Mouse (Mus musculus): ENCODE results near the gene Hdhd5.

DNA sequence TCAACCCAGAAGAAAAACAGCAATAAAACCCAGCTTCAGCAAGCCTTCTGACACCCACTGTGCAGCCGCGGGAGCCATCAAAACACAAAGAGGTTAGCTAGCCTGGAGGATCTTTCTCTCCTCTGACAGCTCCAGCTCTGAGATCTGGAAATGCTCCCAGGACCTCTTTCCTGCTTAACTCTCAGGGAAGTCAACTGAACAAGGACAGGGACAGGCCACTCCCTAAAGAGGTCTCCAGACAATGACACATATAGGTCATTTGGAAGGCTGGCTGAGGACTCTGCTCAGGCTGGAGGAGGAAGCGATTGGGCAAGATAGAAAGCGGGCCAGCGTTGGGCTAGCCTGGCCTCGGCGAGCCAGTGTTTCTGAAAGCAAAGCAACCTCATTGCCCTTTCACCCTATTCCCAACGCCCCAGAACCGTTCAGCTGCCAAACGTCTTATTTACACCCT, 8.7 kb upstream of the Hdhd5 start:
- TF ChIP-seq EP300 (IDR thresholded peaks at IDR 0.05; ENCODE audit: insufficient read depth, low read depth, low read length) = no peak
- no peak for TF ChIP-seq POLR2A (IDR thresholded peaks at IDR 0.05; ENCODE audit: insufficient read depth, low read length)

Measured in ES-Bruce4 (cell line).